Mouse (Mus musculus): Measurements from ENCODE around the gene Fam83e.

DNA sequence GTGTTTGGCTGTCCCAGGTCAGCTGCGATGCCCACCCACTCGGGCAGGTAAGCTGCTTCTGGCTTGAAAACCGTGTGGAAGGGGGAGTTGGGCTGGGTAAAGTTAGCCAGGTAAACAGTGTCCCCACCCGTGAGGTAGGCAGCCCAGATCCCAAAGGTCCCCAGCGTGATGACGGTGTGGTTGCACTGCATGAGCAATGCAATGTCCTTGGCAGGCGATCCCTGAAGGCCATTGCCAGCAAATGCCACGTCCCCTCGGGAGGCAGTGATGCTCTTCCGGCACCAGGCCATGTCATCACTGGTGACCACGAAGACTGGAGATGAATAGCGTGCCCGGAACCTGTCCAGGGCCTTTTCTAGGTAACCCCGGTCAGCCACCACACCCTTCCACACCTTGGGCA is 42.5 kb upstream of the Fam83e start:
- TF ChIP-seq CTCF (IDR thresholded peaks at IDR 0.05; ENCODE audit: control insufficient read depth, insufficient read depth, insufficient read length) (no peak), CEBPB (IDR thresholded peaks at IDR 0.05; ENCODE audit: low read depth) (no peak), MAX (IDR thresholded peaks at IDR 0.05) (no peak)
